Mouse (Mus musculus) liver, embryonic 14 days (tissue): Measurements from ENCODE around the gene Uqcc1. TPM values are rescaled to one million over a fixed set of nuclear protein-coding genes. Genes with fewer than 3 reads are reported as not detected.

Experiments used
- polyA plus RNA-seq: library from polyadenylated mRNA; depleted of rRNA; stranded (reverse); fragments of >200 nt; gene quantifications from 2 replicates; pipeline ENCODE4 v1.2.3, GENCODE M21; 2012; rRNA removed

The Uqcc1 gene
- 17.9 and 20.4 TPM in 2 replicates for polyA plus RNA-seq

DNA sequence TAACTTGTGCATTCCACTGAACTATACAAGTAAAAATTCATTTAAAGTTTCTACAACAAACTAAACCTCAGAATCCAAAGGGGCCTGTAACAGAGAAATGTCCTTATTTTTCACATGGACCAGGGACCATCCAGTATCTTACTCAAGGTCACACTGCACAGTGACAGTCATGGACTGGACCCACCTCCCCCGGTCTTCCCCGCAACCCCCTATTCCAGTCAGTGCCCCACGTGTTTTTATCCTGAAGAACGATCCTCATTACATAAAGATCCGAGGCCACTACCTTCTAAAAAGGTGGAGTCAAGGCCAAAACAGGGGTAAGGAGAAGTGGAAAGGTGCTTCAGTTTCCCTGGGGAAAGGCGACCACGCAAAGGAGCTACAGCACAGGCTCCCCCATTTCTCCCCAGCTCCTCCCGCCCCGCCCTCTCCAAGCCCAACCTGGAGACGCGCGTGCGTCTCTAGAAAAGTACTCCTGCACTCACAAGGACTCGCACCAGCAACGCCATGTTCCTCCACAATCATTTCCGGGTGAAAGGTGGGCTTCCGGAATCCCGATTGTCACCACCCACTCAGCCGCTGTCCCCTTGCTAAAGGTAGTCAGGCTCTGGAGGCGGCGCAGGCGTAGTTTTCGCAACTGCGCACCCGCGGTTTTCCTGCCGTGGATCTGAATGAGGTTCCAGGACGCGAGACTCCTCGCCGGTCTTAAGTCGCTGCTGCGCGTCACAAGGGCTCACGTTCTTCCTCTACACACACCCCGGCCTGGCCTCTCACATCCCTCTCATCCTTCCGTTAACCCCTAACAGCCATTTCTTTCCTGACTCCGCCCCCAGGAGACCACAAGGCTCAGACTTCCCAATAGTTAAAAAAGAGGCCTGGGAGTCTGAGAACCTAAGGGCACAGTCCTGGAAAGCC is at the start of gene Uqcc1:
Gene Uqcc1, minus strand, starts transcription at position 780 of the 912 bp plus-strand sequence.

DNA sequence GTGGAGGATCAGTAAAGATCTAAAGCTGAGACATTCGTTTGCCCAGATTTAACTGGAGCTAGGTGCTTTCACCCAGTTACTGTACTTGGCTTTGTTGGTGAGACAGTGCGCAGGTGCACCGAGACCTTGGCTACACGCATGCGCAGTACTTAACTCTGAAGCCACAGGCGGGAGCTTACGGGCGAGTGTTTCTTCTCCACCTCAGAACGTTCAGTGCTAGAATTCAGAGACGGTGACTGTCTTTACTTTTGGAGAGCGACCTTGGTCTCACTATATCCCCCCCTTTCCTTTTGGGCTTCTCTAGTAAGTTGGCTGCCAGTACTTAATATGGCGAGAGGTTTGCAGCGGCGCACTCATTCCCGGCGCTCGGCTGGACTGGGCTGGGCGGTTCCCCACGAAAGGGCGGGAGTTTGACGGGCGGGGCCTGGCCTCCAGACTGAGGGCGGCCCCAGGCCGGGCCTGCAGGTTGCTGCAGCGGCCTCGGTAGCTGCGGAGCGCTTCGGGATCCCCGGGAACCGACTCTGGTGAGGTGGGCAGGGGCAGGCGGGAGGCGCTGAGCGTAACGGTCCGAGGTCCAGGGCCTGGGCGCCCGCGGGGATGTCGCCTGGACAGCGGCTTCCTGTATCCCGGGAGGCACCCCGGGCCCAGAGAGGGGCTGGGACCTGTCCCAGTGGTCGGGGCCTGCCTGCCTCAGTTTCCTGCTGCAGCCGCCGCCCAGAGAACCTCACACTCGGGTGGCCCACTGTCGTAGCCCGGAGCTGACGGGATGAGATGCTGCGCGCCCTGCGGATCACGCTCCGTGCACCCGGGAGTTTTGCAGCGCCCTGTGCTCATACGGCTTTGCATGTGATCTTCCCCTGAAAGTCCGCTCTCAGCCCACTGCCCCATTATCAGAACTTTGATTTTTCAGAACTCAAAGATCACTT is 26.3 kb upstream of the Uqcc1 start, which contains the start of gene Cep250:
Gene Cep250, plus strand, starts transcription at position 325 of the 926 bp plus-strand sequence.

DNA sequence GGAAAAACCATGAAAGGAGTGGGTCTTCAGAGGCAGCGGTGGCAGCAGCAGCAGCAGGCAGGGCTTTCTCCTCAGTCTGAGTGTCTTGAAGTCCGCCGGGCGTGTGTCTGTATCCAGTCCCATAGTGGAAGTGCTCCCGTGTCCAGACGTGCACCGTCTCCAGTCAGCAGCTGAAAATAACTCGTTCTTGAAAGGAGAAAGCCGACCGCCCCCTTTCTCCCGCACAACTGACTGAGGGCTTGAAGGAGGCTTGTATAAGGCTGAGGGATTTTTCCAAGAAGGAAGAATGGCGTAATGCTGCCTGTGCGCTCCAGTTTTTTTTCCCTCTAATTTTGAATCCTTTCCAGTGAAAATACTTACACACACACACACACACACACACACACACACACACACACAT is 15.0 kb upstream of the Uqcc1 start, which contains the start of gene Gdf5:
Gene Gdf5, minus strand, starts transcription at position 244 of the 400 bp plus-strand sequence.

DNA sequence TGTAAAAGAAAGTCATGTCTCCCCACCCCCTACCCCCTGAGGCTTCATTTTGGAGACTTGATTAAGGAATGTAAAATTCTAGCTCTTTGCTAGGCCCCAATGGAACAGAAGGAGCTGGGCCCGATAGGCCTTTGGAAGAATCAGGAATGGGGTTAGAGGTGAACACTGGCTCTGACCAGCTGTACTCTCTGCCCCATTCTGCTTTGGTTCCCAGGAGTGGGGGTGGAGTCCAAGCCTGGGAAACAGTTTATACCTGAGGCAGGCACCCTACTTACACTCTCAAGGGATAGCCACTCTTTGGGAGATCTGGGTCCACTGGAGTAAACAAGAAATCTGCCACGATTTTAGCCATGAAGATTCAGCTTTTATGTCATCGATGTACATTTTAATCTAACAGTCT is 10.6 kb upstream of the Uqcc1 start, which contains the start of gene Gm15557:
Gene Gm15557, plus strand, starts transcription at position 48 of the 400 bp plus-strand sequence.

DNA sequence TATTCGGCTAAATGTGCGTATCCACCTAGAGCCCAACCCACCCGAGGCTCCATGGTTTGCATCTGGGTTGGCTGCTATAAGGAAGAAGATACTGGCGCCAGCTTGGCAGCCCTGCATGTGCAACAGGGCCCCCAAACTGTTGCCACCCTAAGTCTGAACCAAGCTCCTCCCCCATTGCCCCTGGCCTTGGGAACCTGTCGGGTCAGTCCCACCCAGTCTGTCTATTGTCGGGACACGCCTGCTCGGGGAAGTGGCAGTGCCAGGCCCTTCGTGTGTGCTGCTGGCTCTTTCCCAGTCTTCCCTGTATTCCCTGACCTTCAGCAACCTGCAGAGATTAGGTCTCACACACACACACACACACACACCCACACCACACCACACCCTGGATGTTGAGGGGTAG is 95.4 kb downstream of the Uqcc1 start, which contains the start of gene Fam83c:
Gene Fam83c, minus strand, starts transcription at position 123 of the 400 bp plus-strand sequence.

DNA sequence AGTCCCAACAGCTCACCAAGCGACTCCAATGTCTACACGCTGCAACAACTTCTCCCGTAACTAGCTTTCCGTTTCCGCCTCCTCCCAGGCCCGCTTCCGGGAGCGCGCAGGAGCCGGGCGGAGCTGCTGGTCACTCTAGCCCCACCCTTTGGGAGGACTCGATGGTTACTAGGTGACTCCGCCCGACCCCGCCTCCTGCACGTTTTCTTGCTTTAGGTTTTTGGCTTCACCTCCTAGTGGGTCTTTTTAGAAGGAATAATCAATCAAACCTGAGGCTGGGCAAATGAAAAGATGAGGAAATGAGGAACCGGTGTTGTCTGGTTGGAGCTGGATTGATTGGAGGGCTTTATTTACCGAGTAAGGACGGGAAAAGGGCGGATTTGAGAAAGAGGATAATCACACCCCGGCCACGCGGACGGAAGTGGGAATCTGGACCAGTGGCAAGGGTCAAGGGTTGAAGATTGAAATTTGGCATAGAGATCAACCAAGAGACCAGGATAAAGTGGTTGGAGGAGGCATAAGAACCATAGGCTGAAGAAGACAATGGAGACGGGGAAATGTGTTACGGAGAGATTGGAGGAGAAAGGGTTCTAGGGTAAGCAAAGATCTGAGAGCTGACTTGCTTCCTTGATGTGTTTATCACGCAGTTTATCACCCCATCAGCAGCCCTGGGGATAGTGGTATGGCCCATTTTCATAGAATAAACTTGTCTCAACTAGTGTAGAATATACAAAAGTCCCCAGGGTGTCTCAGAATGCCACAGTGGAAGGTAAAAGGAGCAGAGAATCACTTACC is 103.3 kb downstream of the Uqcc1 start, which contains the start of gene Eif6:
Gene Eif6, minus strand, starts transcription at position 296 of the 795 bp plus-strand sequence.

DNA sequence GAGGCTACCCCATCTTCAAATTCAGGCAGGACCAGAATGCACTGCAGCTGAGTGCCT is 110.9 kb downstream of the Uqcc1 start, which contains the start of gene BC029722:
Gene BC029722, minus strand, starts transcription at position 35 of the 57 bp plus-strand sequence.

Other genes starting within 250 kb of the Uqcc1 start
- gene Trpc4ap, start 237.9 kb downstream of the Uqcc1 start, polyA plus RNA-seq: 34.3 and 36.2 TPM in 2 replicates
- gene Edem2, start 200.8 kb downstream of the Uqcc1 start, polyA plus RNA-seq: 12.3 and 13.8 TPM in 2 replicates
- not detected in 2 replicates for gene Gm17581, start 194.4 kb downstream of the Uqcc1 start, polyA plus RNA-seq
- 0.86 and 0.93 TPM in 2 replicates for gene Procr, start 179.2 kb downstream of the Uqcc1 start, polyA plus RNA-seq
- gene Mmp24, start 155.0 kb downstream of the Uqcc1 start, polyA plus RNA-seq: under 0.01 and 0.01 TPM in 2 replicates
- 3.4 and 4.2 TPM in 2 replicates for gene BC029722, start 110.9 kb downstream of the Uqcc1 start, polyA plus RNA-seq
- 65.8 and 66.0 TPM in 2 replicates for gene Eif6, start 103.4 kb downstream of the Uqcc1 start, polyA plus RNA-seq
- gene Fam83c, start 95.5 kb downstream of the Uqcc1 start, polyA plus RNA-seq: under 0.01 TPM in 1 of 2 replicates, not detected in the other
- not detected in 2 replicates for gene Gm15557, start 10.4 kb upstream of the Uqcc1 start, polyA plus RNA-seq
- 0.01 TPM in 2 replicates for gene Gdf5, start 15.1 kb upstream of the Uqcc1 start, polyA plus RNA-seq
- gene Cep250, start 26.1 kb upstream of the Uqcc1 start, polyA plus RNA-seq: 9.0 and 9.3 TPM in 2 replicates
- gene 6430550D23Rik, start 77.7 kb upstream of the Uqcc1 start, polyA plus RNA-seq: 1.4 and 1.9 TPM in 2 replicates
- gene Ergic3, start 77.7 kb upstream of the Uqcc1 start, polyA plus RNA-seq: 69.8 and 77.6 TPM in 2 replicates
- gene Fer1l4, start 122.6 kb upstream of the Uqcc1 start, polyA plus RNA-seq: not detected in 2 replicates
- 0.75 and 0.81 TPM in 2 replicates for gene Spag4, start 134.9 kb upstream of the Uqcc1 start, polyA plus RNA-seq
- 16.3 and 19.6 TPM in 2 replicates for gene Cpne1, start 181.7 kb upstream of the Uqcc1 start, polyA plus RNA-seq
- gene Rbm12, start 181.7 kb upstream of the Uqcc1 start, polyA plus RNA-seq: 4.1 and 4.6 TPM in 2 replicates
- gene Gm28036, start 196.8 kb upstream of the Uqcc1 start, polyA plus RNA-seq: 1.3 and 2.6 TPM in 2 replicates
- 166 and 172 TPM in 2 replicates for gene Romo1, start 213.7 kb upstream of the Uqcc1 start, polyA plus RNA-seq
- 37.9 and 44.2 TPM in 2 replicates for gene Nfs1, start 213.9 kb upstream of the Uqcc1 start, polyA plus RNA-seq
- gene Rbm39, start 249.9 kb upstream of the Uqcc1 start, polyA plus RNA-seq: 70.7 and 87.4 TPM in 2 replicates